Mouse (Mus musculus) Muller cell, postnatal 12 days (primary cell): ENCODE results near the gene Sult2a7.

Source experiments
- DNase-seq: peaks from one replicate; pipeline ENCODE4 v3.0.0-alpha.2; 2015; ENCODE audit errors: inconsistent ontology term

The Sult2a7 gene

DNA sequence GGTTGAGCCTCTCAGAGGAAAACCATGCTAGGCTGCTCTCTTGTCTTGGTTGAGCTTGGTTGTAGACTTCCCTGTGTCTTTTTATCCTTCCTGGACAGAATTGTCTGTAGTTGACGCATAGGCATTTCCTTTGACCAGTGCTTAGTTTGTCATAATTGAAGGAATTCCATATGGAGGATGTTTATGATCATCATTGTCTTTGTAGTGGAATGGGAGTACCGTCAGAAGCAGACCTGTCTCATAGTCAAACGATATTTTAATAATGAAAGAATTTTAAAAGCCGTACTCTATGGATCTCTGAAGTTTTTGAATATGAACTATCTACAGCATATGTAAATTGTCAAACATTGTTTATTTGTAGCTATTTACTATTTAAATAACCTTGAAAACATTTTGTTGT, at the start of gene Sult2a7:
TSS of gene Sult2a7 (minus strand) at position 101 of the 400 bp plus-strand sequence.
- no peak for DNase-seq

DNA sequence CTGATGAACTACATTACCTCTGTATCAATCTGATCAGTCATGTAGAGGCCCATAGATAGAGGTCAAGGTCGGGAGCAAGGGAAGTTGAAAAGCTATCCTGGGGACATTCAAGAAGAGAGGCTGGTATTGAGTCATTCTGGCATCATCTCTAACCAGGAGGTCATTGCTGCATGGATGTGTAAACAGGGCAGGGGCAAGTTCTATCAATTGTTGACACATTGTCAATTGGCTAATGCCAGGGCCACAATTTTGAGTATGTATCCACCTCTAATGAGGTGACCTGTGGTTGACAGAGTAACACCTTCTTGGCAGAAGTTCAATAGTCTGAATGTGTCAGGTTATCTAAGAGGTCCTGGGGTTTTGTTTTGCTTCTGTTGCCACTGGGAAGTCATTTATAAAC, 31.2 kb upstream of the Sult2a7 start:
- no peak for DNase-seq

GRCm38 (mm10) chr7:14522636-14523035, 28.6 kb upstream of the Sult2a7 start:
- no peak for DNase-seq

GRCm38 (mm10) chr7:14518301-14518700, 24.3 kb upstream of the Sult2a7 start:
- DNase-seq, result no peak

GRCm38 (mm10) chr7:14492886-14493285, 1.1 kb downstream of the Sult2a7 start:
- no peak for DNase-seq

DNA sequence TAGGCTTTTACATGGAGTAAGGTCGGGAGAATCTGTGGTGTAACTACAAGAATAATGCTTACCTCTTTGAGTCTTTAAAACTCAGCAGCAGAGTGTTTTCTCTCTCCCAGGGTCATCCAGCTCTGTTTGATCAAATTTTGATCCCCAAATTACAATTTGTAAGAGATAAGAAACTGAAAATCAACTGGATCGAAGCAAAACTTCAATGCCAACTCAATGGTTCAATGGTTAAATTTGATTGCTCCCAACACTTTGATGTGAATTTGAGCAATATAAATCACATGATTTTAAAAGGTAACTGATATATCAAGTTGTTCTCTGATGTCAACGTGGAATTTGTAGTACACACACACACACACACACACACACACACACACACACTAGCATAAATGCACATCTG, 47.5 kb downstream of the Sult2a7 start, which contains the start of gene Sult2a8:
TSS of gene Sult2a8 (minus strand) at position 236 of the 400 bp plus-strand sequence.
- DNase-seq, result no peak

DNA sequence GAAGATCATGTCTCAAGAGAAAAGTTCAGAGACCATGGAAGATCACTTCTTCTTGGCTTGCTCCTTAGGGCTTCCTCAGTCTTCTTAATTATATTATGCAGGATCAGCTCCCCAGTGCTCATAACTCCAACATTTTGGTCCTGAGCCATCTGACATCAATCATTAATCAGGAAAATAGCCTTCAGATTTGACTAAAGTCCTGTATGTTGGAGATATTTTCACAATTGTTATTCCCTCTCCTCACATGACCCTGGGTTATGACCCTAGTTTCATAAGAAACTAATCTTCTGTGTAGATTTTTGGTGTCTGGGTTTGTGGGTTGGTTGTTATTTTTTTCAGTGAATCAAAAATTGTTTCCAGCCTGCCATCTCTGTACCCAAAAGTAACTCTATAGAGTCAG, 54.4 kb downstream of the Sult2a7 start:
- DNase-seq, result no peak

GRCm38 (mm10) chr7:14438484-14438883, 55.5 kb downstream of the Sult2a7 start:
- no peak for DNase-seq

GRCm38 (mm10) chr7:14438029-14438428, 56.0 kb downstream of the Sult2a7 start:
- no peak for DNase-seq
